Comparison of ENCODE assay signal across 8 mouse cellular contexts in the genomic region with DNA sequence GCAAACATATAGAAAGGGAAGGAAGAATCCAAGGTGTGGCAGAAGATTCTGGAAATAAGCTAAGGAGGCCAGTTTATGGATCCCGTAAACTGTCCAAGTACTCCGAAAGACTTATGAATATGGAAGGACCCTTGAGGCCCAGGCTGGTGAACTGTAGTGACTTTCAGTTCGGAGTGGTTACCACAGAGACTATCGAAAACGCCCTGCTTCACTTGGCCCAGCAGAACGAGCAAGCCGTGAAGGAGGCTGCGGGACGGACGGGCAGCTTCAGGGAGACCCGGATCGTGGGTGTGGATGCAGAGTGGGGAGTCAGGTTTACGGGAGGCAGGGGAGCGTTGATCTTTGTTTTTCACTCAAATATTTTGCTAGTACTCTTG. TPM values are rescaled to one million over a fixed set of nuclear protein-coding genes. Genes with fewer than 3 reads are reported as not detected.
DNase-seq lines count a peak whose midpoint lies in the region; ATAC-seq and TF ChIP-seq lines count a peak whose summit lies in the region.

No protein-coding gene starts in this region.

- peak overlapping the region; percentile 86 for H3K4me3 ChIP-seq in layer of hippocampus, adult 2 months
- peak overlapping the region; percentile 62 for H3K4me3 ChIP-seq in embryonic facial prominence, embryonic 12.5 days
- H3K4me3 ChIP-seq in intestine, embryonic 16.5 days (ENCODE audit: low read length) = peak overlapping the region; percentile 63
- peak overlapping the region; percentile 75 for H3K4me3 ChIP-seq in neural tube, embryonic 13.5 days

- H3K9me3 ChIP-seq in embryonic facial prominence, embryonic 12.5 days = no peaks in the 10 kb centered on the region
- no peaks in the 10 kb centered on the region for H3K9me3 ChIP-seq in intestine, embryonic 16.5 days (ENCODE audit: control insufficient read depth, low read length)
- H3K9me3 ChIP-seq in neural tube, embryonic 13.5 days = no peaks in the 10 kb centered on the region

- no peak for TF ChIP-seq CTCF in layer of hippocampus, adult 2 months (conservative IDR thresholded peaks at IDR 0.05)

- H3K36me3 ChIP-seq in embryonic facial prominence, embryonic 12.5 days = peaks cover 11% of the 10 kb centered on the region; the same call in 1 of the 2 replicates
- H3K36me3 ChIP-seq in intestine, embryonic 16.5 days (ENCODE audit: control insufficient read depth, insufficient read depth, low read length) = no peaks in the 10 kb centered on the region
- H3K36me3 ChIP-seq in neural tube, embryonic 13.5 days = peaks cover 10% of the 10 kb centered on the region; the same call in 1 of the 2 replicates

- 64% methylated on average over 14 of the region's 14 CpGs for WGBS in embryonic facial prominence, embryonic 12.5 days
- 57% methylated on average over 14 of the region's 14 CpGs for WGBS in intestine, embryonic 16.5 days
- 65% methylated on average over 14 of the region's 14 CpGs for WGBS in neural tube, embryonic 13.5 days

- no peak for DNase-seq in layer of hippocampus, adult 2 months (ENCODE audit: low spot score in 2 of 2)
- no peak for DNase-seq in layer of hippocampus, adult 9-11 months
- DNase-seq in left cerebral cortex, adult 8-10 months (ENCODE audit: low spot score in 2 of 2) = no peak
- DNase-seq in ovary, postnatal 10 days (ENCODE audit: low spot score) = no peak
- no peak for DNase-seq in Muller cell, postnatal 12 days (ENCODE audit: inconsistent ontology term)

- peak overlapping the region; percentile 96; the same call in 1 of the 2 replicates for H3K27ac ChIP-seq in layer of hippocampus, adult 2 months
- H3K27ac ChIP-seq in embryonic facial prominence, embryonic 12.5 days = no peak overlapping the region
- no peak overlapping the region for H3K27ac ChIP-seq in intestine, embryonic 16.5 days (ENCODE audit: low read length)
- H3K27ac ChIP-seq in neural tube, embryonic 13.5 days (replicated peaks) = no peak overlapping the region

- H3K27me3 ChIP-seq in embryonic facial prominence, embryonic 12.5 days = 0 out of 2 replicates have a peak, but pooled peaks cover 4% of the 10 kb centered on the region
- no peaks in the 10 kb centered on the region for H3K27me3 ChIP-seq in intestine, embryonic 16.5 days (replicated peaks; ENCODE audit: control insufficient read depth, insufficient read depth, low read length)
- H3K27me3 ChIP-seq in neural tube, embryonic 13.5 days = peaks cover 9% of the 10 kb centered on the region; the same call in 1 of the 2 replicates

- H3K4me2 ChIP-seq in embryonic facial prominence, embryonic 12.5 days (replicated peaks) = peak overlapping the region; percentile 73
- H3K4me2 ChIP-seq in intestine, embryonic 16.5 days (ENCODE audit: low read depth, low read length) = peak overlapping the region; percentile 82
- peak overlapping the region; percentile 88 for H3K4me2 ChIP-seq in neural tube, embryonic 13.5 days

- peaks cover 18% of the 10 kb centered on the region for H3K4me1 ChIP-seq in embryonic facial prominence, embryonic 12.5 days
- peaks cover 29% of the 10 kb centered on the region for H3K4me1 ChIP-seq in intestine, embryonic 16.5 days (ENCODE audit: control insufficient read depth, insufficient read depth, low read length)
- H3K4me1 ChIP-seq in neural tube, embryonic 13.5 days (replicated peaks) = peaks cover 27% of the 10 kb centered on the region

- 0 out of 2 replicates have a peak, but pooled peaks have one; percentile 8 for ATAC-seq in embryonic facial prominence, embryonic 12.5 days (ENCODE audit: insufficient number of reproducible peaks, insufficient read depth, low FRiP score, low TSS enrichment)
- ATAC-seq in intestine, embryonic 16.5 days = 0 out of 2 replicates have a peak, but pooled peaks have one; percentile 8
- ATAC-seq in neural tube, embryonic 13.5 days (ENCODE audit: low read depth) = peak; percentile 37; the same call in 1 of the 2 replicates

- H3K9ac ChIP-seq in embryonic facial prominence, embryonic 12.5 days = no peak overlapping the region; the same call in 1 of the 2 replicates
- H3K9ac ChIP-seq in intestine, embryonic 16.5 days (ENCODE audit: low read depth, low read length) = 0 out of 2 replicates have a peak overlapping the region, but pooled peaks have one; percentile 68
- H3K9ac ChIP-seq in neural tube, embryonic 13.5 days = 0 out of 2 replicates have a peak overlapping the region, but pooled peaks have one; percentile 88

RNA-seq across cellular contexts. Expression of a gene that starts 0.3 kb away (rescaled TPM):
- total RNA-seq in layer of hippocampus, adult 2 months (2021) = 100 to 1,000 TPM in 1 of 2 experiments, 10 to 100 TPM in 1; 95.5 to 108 TPM
- polyA plus RNA-seq in embryonic facial prominence, embryonic 12.5 days (2016; fragmentation: Nextera tagmentation; extraction: Ambion mirVana) = 201 and 209 TPM in 2 replicates
- 258 and 278 TPM in 2 replicates for polyA plus RNA-seq in intestine, embryonic 16.5 days (2015; fragmentation: Nextera tagmentation; extraction: Ambion mirVana)
- polyA plus RNA-seq in neural tube, embryonic 13.5 days (2015; fragmentation: Nextera tagmentation; extraction: Ambion mirVana) = 211 and 238 TPM in 2 replicates
- 100 to 1,000 TPM in 2 of 4 experiments, 10 to 100 TPM in 2; 95.8 to 105 (median 101) TPM for total RNA-seq in left cerebral cortex, adult 8-10 months (2022)

RNA-seq across cellular contexts. Expression of a gene that starts 0.4 kb away (rescaled TPM):
- under 1 TPM; 0.29 to 0.56 TPM for total RNA-seq in layer of hippocampus, adult 2 months (2021)
- 1.4 and 2.0 TPM in 2 replicates for polyA plus RNA-seq in embryonic facial prominence, embryonic 12.5 days (2016; fragmentation: Nextera tagmentation; extraction: Ambion mirVana)
- 0.84 and 1.0 TPM in 2 replicates for polyA plus RNA-seq in intestine, embryonic 16.5 days (2015; fragmentation: Nextera tagmentation; extraction: Ambion mirVana)
- 0.89 and 1.0 TPM in 2 replicates for polyA plus RNA-seq in neural tube, embryonic 13.5 days (2015; fragmentation: Nextera tagmentation; extraction: Ambion mirVana)
- under 1 TPM; 0.25 to 0.55 (median 0.35) TPM for total RNA-seq in left cerebral cortex, adult 8-10 months (2022)

RNA-seq across cellular contexts. Expression of a gene that starts 18.8 kb away (rescaled TPM):
- total RNA-seq in layer of hippocampus, adult 2 months (2021) = 10 to 100 TPM; 11.3 to 11.4 TPM
- 7.7 and 8.0 TPM in 2 replicates for polyA plus RNA-seq in embryonic facial prominence, embryonic 12.5 days (2016; fragmentation: Nextera tagmentation; extraction: Ambion mirVana)
- polyA plus RNA-seq in intestine, embryonic 16.5 days (2015; fragmentation: Nextera tagmentation; extraction: Ambion mirVana) = 10.2 and 10.8 TPM in 2 replicates
- 5.5 and 6.8 TPM in 2 replicates for polyA plus RNA-seq in neural tube, embryonic 13.5 days (2015; fragmentation: Nextera tagmentation; extraction: Ambion mirVana)
- 10 to 100 TPM; 11.1 to 12.2 (median 11.6) TPM for total RNA-seq in left cerebral cortex, adult 8-10 months (2022)

RNA-seq across cellular contexts. Expression of a gene that starts 22.9 kb away (rescaled TPM):
- 100 to 1,000 TPM; 219 to 223 TPM for total RNA-seq in layer of hippocampus, adult 2 months (2021)
- polyA plus RNA-seq in embryonic facial prominence, embryonic 12.5 days (2016; fragmentation: Nextera tagmentation; extraction: Ambion mirVana) = 131 and 137 TPM in 2 replicates
- polyA plus RNA-seq in intestine, embryonic 16.5 days (2015; fragmentation: Nextera tagmentation; extraction: Ambion mirVana) = 136 and 145 TPM in 2 replicates
- polyA plus RNA-seq in neural tube, embryonic 13.5 days (2015; fragmentation: Nextera tagmentation; extraction: Ambion mirVana) = 173 and 178 TPM in 2 replicates
- total RNA-seq in left cerebral cortex, adult 8-10 months (2022) = 100 to 1,000 TPM; 178 to 237 (median 199) TPM

RNA-seq across cellular contexts. Expression of a gene that starts 25.7 kb away (rescaled TPM):
- 10 to 100 TPM; 68.8 to 69.4 TPM for total RNA-seq in layer of hippocampus, adult 2 months (2021)
- polyA plus RNA-seq in embryonic facial prominence, embryonic 12.5 days (2016; fragmentation: Nextera tagmentation; extraction: Ambion mirVana) = 93.6 and 99.3 TPM in 2 replicates
- 152 and 155 TPM in 2 replicates for polyA plus RNA-seq in intestine, embryonic 16.5 days (2015; fragmentation: Nextera tagmentation; extraction: Ambion mirVana)
- polyA plus RNA-seq in neural tube, embryonic 13.5 days (2015; fragmentation: Nextera tagmentation; extraction: Ambion mirVana) = 114 and 117 TPM in 2 replicates
- 10 to 100 TPM; 56.7 to 70.0 (median 65.8) TPM for total RNA-seq in left cerebral cortex, adult 8-10 months (2022)
